Mouse (Mus musculus) embryo, embryonic 11 days (tissue): Measurements from ENCODE around the gene Strada.

Experiments
- DNase-seq: peaks from one replicate; pipeline ENCODE4 v3.0.0-alpha.2; 2015

The Strada gene

DNA sequence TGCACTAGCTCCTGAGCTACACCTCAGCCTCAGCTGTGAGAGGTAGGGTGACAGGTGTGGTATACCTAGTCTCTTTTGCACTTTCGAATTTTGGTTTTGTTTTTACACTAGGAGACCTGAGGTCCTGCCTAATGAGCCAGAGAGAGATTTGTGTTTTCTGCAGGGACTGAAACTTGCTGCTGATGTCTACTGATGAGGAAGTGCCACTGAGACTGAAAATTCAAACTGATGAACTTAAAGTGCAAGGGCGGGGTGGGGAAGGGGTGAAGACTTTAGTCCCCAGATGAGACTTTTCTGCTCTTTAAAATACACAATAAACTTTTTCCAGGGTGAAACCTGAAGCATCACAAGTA is 21.5 kb downstream of the Strada start:
- DNase-seq, result no peak

DNA sequence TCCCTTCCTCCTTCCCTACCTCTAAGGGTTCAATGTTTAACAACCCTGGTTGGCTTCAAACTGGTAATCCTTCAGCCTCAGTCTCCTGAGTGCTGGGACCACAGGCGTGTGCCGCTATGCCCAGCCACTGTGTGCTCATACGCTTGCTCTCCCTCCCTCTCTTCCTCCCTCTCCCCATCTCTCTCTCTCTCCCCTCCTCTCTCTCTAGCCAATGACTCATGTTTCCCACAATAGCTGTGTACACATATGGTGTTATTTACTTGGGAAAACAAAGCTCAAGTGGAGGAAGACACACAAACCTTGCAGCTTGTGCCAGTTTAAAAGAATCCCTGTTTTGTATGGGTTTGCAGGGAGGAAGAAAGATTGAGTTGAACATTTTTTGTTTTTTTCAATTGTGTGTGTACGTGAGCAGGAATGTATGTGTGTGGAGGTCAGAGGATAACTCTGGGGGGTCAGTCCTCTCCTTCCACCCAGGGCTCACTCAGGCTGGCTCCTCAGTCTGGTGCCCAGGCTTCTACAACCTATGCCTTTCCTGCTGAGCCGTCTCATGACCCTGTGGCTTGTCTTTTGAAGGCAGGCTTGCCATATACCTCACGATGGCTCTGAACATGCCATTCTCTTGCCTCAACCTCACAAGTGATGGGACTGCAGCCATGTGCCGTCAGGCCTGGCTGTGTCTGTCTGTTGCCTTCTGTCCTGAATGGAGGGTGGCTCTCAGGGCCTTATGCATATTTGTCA is 22.1 kb downstream of the Strada start:
- DNase-seq, result no peak

DNA sequence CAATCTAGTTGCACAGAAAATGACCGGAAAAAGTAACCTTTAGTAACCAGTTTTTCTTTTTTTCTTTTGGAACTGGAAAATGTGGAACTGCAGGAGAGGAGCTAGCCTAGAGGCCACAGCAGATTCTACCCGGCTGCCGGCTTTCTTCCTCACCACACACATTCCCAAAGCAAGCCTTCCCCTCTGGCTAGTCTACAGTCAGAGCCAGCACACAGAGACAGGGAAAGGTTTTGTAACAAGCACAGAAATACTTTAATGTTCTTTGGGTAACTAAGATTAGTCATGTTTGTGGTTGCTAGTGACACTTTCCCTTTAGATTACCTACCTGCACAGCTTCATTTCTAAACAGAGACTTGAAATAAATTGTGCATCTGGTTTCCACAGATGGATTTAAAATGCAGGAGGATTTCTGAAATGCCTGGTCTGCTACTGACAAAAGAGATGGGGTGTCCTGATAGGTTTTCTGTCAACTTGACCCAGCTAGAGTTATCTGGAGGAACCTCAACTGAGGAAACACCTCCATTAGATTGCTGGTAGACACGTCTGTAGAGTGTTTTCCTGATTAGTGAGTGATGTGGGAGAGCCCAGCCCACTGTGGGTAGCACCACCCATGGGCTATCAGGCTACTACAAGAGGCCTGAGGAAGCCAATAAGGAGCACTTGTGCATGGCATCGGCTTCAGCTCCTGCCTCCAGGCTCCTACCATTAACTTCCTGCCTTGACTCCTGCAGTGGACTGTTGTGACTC is 23.8 kb downstream of the Strada start:
- DNase-seq, result no peak

DNA sequence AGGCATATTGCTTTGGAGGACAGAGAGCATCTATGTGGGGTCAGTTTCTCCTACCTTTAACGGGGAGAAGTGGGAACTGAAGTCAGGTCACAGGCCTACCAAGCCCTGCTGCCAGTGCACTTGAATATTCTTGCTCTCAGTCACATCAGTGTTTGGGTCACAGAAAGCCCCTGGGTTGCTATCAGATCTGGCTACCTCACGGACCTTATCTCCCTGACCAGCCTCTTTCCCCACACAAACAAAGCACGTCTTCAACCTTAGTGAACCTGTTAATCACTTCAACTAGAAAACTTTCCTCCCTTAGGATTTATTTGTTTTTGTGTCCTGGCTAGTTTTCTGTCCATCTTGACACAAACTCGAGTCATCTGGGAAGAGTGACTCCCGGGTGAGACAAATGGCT is 25.6 kb downstream of the Strada start:
- DNase-seq, result no peak

DNA sequence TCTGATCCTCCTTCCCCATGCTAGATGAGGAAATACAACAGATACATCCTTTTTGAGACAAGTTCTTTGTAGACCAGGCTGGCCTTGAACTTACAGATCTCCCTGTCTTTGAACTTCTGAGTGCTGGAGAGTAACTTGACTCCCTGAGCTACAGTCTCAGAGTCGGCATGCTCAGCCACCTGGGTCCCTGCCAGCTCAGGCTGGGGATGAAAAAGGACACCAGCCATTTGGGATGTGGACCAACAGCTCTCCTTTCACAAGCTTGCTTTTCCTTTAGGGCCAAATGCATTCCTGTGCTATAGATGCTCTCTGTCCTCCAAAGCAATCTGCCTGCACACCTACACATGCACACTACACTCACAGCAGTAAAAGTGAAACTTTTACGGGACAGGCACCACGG is 26.9 kb downstream of the Strada start:
- no peak for DNase-seq

DNA sequence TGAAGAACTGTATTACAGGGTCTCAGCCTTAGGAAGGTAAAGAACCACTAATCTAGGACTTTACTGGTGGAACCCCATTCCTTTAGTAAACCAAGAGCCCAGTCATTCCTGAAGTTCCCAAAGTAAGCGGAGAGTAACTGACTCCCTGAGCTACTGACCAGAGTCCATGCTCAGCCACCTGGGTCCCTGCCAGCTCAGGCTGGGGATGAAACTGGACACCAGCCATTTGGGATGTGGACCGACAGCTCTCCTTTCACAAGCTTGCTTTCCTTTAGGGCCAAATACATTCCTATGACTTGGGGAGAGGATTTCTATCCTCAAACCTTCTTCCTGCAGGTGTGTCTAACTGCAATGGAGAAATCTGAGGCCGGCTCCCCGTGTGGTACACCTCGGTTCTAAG is 27.6 kb downstream of the Strada start:
- no peak for DNase-seq

DNA sequence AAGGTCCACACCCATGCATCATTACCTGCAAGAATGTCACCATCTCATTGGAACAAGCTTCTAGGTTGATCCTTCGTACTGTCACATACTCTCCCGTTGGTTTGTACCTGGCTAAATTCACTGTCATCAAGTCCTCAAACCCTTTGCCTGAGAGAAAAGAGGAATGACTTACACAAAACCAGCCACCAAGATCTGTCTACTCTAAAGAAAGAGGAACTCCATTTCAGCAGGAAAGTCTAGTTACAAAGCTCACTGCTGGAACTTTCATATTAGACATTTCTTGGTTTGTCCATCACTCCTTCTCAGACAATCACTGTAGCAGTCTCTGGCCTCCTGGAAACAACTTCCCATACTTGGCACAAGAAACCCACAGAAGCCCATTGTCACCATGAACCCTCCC is 28.7 kb downstream of the Strada start:
- no peak for DNase-seq

DNA sequence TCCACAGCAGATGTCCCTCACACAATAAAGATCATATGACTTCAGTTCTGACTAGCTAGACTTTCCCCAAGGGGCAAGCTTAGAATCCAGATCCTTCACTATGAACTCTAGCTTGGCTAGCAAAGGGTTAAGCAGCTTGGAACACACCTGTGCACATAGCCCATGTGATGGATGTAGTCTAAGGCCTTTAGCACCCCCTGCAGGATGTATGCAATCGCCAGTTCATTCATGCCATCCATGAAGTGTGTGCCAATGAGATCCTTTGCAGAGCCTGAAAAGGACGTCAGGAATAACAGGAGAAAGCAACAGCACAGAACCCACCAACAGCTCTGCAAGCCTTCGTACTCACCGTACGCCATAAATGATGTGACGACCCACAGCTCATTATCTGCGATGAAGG is 31.2 kb downstream of the Strada start:
- DNase-seq, result peak; percentile 40

DNA sequence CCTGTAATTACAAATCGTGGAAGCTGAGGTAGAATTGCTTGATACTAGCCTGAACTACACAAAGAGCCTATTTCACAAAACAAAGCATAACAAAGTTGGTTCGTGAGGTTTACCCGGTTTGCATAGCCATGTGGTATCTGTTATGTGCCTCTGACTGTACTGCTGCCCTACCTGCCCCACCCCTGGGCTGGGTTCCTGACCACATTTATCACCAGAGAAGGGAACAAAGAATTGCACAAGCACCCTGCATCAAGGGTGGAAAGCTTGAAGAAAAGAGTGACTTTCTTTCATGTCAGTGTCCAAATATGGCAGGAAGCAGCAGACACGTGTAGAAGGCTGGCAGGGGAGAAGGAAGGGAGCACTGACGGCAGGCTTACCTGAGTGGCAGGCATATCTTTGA is 34.5 kb downstream of the Strada start:
- DNase-seq, result no peak

DNA sequence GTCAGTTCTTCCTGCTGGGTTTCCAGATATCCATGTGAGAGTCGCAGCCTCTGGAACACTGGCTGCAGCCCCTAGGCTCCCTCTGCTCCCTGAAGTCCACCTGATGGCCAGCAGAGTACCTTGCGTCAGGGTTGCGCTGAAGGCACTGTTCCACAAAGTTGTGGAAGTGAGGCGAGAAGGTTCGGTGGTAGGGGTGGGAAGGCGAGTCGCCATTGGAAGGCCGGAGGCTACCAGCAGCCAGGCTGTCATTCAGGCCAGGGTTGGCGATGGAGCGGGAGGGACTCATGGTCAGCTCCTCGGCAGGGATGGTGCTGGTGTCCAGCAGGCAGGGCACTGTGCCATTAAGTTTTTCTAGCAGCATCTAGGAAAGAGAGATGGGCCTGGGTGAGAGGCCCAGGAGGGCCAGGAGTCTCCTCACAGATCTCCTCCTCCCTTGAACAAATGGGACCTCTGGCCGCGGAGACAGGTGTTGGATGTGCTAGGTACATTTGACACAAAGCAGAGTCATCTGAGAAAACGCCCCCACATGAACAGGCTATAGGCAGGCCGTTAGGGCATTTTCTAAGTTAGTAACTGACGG is 37.3 kb downstream of the Strada start:
- no peak for DNase-seq

DNA sequence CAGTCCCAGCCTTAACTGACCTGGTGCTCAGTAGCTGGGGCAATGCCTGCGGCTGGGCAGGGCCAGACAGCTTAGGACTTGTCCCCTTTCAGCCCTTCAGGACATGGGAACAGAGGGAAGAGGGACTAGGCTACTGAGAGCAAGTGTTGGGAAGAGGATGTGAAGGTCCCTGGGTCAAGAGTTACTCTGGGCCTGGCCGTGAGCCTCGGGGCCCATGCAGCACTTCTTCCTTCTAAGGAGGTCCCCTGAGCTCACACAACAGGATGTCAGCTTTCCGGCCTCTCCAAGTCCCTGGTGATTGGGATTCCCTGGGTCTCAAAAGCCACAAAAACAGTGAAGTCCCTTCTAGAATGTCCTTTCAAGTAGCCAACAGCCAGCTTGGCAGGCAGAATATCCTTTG is 38.4 kb downstream of the Strada start:
- DNase-seq, result no peak

DNA sequence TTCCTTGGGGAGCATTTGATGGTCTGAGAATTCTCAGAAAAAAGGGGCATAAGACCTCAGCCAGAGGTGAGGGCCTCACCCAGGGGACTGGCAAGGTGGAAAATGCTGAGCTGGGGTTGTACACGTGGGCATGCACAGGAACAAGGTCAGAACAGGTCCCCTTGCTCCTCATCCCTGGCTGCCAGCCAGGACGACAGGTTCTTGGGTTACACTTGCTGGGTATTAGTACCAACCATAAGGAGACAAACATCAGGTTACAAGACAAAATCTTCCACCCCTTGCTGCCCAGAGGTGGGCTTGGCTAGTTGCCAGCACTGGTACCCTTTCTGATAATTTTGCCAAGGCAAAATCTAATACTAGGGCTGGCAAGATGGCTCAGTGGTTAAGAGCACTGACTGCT is 39.7 kb downstream of the Strada start:
- DNase-seq, result no peak

DNA sequence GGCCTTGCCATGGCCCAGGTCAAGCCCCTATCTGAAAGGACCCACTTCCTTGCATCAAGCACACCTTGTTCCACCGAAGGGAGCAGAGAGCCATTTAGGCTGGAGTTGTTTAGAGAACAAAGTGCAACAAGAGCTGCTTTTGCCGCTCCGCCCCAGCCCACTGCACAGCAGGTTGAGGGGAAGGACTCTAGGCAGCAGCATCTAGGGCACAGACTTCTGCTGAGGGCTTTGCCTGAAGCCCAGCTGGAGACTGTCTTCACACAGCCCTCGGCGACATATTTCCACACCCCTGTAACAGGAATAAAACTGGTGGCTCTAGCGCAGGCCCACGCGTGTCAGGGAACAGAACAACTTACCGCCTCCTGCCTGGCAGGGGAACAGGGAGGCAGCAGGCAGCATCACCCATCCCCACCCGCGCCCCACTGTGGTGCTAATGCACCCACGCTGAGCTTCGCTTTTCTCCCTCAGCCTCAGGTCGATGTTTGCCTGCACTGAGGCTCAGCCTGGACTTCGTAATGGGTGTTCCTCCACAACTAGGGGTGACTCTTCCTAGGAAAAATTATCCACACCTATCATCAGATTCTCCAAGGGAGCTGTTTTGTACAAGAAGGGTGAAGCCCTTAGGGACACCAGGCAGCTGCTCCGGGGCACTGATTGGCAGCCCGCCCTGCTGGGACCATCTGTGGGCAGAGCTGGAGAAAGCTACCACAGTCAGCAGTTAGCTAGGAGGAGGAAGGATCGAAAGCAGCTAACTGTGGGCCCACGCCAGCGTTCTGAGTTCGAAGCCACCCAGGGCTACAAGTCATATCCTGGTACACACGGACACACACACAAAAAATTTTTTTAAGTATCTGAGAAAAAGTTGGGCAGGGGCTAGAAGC is 40.9 kb downstream of the Strada start, which contains the start of the genes Gm10840 and Limd2:
Gene Gm10840, plus strand, starts transcription at position 10 of the 881 bp plus-strand sequence.
Gene Limd2, minus strand, starts transcription at position 20 of the 881 bp plus-strand sequence.
- peak; percentile 72 for DNase-seq

DNA sequence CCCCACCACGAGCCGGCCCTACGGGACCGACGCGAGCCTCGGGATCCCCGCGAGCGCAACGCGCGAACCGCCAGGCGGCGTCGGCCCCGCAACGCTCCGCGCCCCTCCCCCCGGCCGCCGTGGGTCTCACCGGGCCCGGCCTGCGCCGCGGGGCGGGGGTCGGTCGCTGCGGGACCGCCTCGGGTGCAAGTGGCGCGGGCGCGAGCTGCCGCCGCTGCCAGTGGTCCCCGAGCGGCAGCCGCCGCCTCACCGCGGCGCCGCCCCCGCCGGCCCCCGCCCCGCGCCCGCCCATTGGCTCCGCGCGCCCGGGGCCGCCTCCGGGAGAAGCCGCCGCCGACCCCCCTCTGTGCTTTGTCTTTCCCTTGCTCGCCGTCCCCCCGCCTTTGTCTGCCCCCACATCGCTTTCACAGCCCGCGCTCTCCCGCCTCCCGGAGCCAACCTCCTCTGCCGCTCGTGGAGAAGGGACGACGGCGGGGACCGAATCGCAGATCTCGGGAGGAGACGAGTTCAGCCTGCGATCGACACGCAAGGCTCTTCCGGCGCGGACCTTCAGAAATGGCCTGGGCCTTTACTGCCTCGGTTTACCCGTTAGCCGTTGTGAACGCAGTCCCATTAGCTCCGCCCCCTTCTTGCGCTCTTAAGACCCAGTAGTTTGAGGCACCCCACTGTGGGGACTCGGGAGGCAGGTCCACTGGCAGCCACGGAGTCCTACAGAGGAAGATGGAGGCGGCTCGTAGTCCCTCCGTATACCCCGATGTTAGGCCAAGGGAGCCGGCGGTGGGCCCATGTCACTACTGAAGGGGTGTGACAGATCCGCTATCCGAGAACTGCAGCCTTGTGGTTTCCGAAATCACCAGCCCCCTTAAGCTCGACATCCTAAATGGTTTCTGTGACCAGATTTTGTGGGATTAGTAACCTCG is 41.8 kb downstream of the Strada start:
- DNase-seq, result peak; percentile 90

DNA sequence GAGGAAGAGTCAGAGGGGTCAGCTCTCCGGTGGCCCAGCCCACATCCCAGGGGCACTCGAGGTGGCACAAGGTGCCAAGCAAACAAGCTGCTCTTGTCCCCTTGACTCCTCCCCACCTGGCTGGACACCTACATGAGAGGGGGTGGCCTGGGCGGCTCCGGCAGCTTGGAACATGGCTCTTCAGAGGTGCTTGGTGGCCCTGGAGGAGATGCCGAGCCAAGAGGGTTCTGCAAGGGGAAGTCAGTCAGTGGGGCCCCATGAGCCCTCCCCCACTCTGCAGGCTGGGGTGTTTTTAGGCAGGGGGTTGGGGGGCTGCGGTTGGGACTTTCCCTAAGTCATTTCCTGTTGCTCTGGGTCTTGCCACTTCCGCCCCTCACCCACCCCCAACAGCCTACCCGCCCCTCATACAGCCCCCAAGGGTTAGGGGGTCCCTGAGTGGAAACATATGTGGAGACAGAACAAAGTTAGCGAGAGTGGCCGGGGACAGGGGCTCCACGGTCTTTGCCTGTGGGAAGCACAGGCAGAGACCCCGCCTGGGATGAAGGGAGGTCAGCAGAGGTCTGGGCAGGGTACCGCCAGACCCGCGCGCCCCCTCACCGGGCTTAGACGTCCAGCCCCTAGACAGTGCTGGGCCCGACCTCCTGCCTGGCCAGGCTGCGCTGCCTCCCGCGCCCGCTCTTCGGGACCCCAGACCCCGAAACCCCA is 42.6 kb downstream of the Strada start:
- peak; percentile 72 for DNase-seq

DNA sequence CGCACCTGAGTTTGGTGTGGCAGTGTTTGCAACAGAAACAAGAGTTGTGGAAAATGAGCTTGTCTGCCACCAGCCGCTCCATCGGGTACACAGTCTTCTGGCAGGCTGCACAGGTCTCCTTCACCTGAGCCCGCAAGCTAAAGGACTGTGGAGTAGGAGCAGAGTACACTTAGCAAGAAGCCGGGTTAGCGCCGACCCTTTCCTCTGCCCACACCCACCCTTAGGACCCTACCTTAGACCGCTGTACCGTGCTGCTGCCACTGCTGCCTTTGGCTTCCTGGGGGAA is 43.1 kb downstream of the Strada start:
- no peak for DNase-seq

DNA sequence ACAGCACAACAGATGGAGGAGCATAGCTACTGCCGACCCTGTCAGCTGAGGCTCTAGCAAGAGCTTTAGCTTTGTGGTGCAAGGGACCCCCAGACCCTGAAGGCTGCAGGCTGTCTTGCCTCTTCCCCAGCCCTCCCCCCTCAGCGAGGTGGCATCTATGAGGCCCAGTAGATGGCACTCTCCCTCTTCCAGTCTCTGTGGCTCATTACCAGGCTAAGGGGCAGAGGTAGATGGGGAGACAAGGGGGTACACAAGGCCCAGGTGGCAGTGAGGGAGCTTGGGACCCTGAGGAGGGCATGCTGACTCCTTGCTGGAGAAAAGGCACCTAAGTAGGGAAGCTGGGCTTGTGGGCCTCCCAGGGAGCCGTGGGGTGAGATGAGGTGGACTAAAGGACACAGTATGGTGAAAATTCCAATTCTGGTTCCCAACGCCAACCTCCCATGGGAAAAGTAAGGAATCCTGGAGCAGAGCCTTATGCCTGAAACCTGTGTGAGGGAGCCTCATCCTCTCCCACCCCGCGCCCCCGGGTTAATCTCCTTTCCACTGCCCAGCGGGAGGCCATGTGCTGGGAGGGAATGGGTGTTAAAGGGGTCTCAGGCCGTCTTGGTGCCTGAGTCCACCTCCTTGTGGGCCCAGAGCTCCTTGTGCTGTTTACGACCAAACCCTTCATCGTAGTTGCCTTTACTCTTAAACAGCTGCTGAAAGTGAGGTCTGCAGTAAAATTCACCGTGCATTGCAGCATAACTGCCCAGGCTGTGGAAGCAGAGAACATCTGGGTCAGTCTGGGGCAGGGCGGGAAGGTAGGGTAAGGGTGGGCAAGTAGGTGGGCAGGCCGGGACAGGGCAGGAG is 43.7 kb downstream of the Strada start:
- DNase-seq, result peak; percentile 22

DNA sequence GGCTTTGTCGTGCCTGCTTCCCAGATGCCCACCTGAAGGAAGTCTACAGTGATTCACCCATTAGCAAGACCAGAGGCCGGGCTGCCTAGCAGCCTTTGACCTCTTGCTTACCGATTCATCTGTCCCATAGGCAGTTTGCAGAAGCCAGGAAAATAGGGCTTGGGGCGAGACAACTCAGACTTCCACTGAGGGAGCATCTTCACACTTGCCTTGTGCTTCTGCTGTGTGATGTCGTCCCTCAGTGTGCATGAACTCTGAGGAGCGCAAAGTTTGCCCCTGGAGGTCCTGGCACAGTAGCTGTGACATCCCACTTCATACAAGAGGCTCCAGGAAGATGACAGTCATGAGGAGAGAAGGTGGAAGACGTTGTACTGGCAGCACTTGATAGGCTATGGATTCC is 44.8 kb downstream of the Strada start:
- no peak for DNase-seq

DNA sequence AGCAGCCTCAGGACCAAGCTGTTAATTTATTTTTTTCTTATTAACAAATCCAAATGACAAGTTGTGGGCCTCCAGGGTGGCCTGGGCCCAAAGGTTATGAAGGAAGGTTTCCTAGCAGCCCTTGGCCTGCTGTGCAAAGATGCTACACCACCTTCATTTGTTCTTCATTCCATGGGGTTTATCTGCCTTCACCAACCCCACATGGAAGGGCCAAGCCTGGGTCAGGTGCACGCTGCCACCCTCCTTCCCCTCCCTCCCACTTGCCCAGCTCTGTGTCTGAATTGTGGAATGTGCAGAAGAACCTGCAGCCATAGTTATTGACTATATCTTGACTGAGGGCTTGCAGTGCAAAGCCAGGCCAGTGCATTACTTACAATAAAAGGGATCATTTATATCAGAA is 45.7 kb downstream of the Strada start:
- no peak for DNase-seq

DNA sequence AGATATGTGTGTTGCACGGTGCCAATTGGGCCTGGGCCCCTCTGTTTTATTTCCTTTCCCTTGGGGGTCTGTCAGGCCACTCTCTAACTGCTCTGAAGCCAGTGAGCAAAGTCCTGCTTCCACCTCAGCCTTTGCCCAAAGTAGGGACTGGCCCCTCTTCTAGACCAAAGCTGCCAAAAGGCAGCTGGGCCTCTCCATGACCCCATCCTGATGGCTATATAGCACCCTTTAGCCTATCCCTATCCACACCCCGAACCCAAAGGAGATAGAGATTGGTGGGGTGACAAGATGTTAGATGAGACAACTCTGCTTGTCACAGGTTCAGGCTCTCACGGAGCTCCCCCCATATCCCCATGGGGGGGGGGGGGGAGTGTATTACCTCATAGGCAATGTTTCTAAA is 46.2 kb downstream of the Strada start:
- DNase-seq, result no peak

DNA sequence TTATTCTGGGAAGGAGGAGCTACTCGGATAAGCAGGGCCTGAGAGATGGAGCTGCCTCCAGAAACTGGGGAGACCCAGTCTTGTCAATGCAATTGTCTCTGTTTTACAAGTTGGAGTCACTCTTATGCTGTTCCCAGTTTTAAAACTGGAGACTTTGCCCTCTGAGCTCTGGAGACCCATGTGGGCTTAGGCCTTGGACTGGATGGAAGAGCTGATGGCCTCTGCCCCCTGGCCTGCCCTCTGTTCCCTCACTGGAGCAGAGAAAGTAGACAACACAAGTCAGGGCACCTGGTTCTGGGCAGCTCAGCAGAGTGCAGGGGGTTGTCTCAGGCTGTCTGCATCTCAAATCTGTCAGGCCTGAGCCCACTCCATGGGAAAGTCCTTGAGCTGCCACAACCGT is 47.2 kb downstream of the Strada start:
- no peak for DNase-seq
